Mouse (Mus musculus): ENCODE measurements at regions not wholly inside any gene's neighbourhood (a gene's known extent, or its start where the extent isn't known, plus 50 kb on each side); places are given as distances from the start of the nearest gene placed in this dataset.

- TF ChIP-seq POLR2A (IDR thresholded peaks at IDR 0.05; ENCODE audit: borderline replicate concordance, insufficient read depth, low read length) (no peak), CTCF (IDR thresholded peaks at IDR 0.05; ENCODE audit: borderline replicate concordance, insufficient read depth, low read depth, low read length) (no peak)
Measured at GRCm38 (mm10) chr19:14349753-14350152, 248.1 kb downstream of the Tle4 start.
